Mouse (Mus musculus): ENCODE results near the gene Tent5b. TPM values are rescaled to one million over a fixed set of nuclear protein-coding genes. Genes with fewer than 3 reads are reported as not detected.

Gene Tent5b
- polyA plus RNA-seq (2014; fragmentation: Illumina TruSeq; extraction: RNeasy Lipid Tissue Mini Kit (QIAGEN cat#74804); ENCODE audit: low replicate concordance), result not detected

DNA sequence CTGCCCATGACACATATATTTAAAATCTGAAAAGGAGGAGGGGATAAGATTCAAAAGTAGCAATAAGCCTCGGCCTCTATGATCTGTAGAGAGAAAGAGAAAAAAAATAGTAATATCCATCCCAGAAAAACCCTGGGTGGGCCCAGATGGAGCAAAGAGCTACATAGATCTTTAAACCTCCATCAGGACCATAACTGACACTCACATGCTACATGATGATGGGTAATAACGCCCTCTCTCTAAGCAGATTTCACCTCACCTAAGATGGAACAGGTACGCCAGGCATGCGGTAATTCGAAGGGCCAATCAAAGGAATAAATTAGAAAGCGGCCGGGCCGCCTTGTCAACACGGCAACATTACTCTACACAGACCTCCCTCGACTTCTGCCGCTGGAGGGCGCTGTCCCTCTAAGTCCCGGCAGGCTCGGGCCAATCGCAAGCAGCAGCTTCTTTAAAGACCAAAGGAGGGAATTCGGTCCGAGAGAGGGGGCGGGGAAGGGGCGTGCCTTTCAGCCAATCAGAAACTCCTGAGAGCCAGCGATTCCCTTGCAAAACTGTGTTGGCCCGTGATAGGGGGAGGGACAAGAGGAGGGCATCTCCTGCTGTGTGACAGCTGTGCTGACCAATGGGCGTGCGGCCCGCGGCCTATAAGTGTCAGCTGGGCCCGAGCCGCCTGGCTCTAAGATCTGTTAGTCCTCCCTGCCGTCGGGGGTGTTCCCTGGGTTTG, at the start of gene Tent5b:
Gene Tent5b, plus strand, starts transcription at position 675 of the 727 bp plus-strand sequence.

DNA sequence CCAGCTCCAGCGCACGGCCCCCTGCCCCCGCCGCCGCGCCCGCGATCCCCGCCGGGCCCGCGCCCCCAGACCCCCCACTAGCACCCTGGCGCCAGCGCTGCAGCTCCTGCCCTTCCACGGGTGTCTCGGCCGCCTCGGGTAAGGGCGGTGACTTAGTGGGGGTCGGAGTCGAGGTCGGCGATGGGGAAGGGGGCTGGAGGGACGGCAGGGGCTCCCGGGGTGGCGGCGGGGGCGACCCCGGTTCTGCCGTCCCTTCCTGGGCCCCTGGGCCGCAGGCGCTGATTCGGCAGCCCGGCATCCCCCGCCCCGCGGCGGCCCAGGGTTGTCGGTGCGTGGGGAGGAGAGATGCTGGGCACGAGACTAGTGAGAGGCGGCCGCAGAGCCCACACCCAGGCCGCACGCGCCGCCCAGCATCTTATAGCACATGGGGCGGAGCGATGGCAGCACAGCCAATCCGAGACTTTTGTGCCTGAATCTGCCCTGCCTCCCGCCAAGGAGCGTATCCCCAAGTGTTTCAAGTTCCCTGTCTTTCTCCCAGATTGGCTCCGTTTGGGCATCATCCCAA, 18.3 kb downstream of the Tent5b start, which contains the start of gene Trnp1:
Gene Trnp1, minus strand, starts transcription at position 391 of the 565 bp plus-strand sequence.

GRCm38 (mm10) chr4:133518601-133519368, 38.9 kb downstream of the Tent5b start, which contains the start of gene Kdf1:
Kdf1 (plus strand) TSS chr4:133518963.

Other genes with a start within 250 kb of the Tent5b start
- not detected for gene Map3k6, start 239.3 kb upstream of the Tent5b start, polyA plus RNA-seq (2014; fragmentation: Illumina TruSeq; extraction: RNeasy Lipid Tissue Mini Kit (QIAGEN cat#74804); ENCODE audit: low replicate concordance)
- not detected for gene Sytl1, start 217.0 kb upstream of the Tent5b start, polyA plus RNA-seq (2014; fragmentation: Illumina TruSeq; extraction: RNeasy Lipid Tissue Mini Kit (QIAGEN cat#74804); ENCODE audit: low replicate concordance)
- not detected for gene Tmem222, start 202.3 kb upstream of the Tent5b start, polyA plus RNA-seq (2014; fragmentation: Illumina TruSeq; extraction: RNeasy Lipid Tissue Mini Kit (QIAGEN cat#74804); ENCODE audit: low replicate concordance)
- gene Wdtc1, start 126.7 kb upstream of the Tent5b start, polyA plus RNA-seq (2014; fragmentation: Illumina TruSeq; extraction: RNeasy Lipid Tissue Mini Kit (QIAGEN cat#74804); ENCODE audit: low replicate concordance), result 3.7 TPM
- gene Slc9a1, start 110.4 kb upstream of the Tent5b start, polyA plus RNA-seq (2014; fragmentation: Illumina TruSeq; extraction: RNeasy Lipid Tissue Mini Kit (QIAGEN cat#74804); ENCODE audit: low replicate concordance), result 0.97 TPM
- gene Trnp1, start 18.4 kb downstream of the Tent5b start, polyA plus RNA-seq (2014; fragmentation: Illumina TruSeq; extraction: RNeasy Lipid Tissue Mini Kit (QIAGEN cat#74804); ENCODE audit: low replicate concordance), result 1.0 TPM
- gene Kdf1, start 38.8 kb downstream of the Tent5b start, polyA plus RNA-seq (2014; fragmentation: Illumina TruSeq; extraction: RNeasy Lipid Tissue Mini Kit (QIAGEN cat#74804); ENCODE audit: low replicate concordance), result 1.6 TPM
- 6.8 TPM for gene Nudc, start 65.9 kb downstream of the Tent5b start, polyA plus RNA-seq (2014; fragmentation: Illumina TruSeq; extraction: RNeasy Lipid Tissue Mini Kit (QIAGEN cat#74804); ENCODE audit: low replicate concordance)
- not detected for gene Nr0b2, start 73.2 kb downstream of the Tent5b start, polyA plus RNA-seq (2014; fragmentation: Illumina TruSeq; extraction: RNeasy Lipid Tissue Mini Kit (QIAGEN cat#74804); ENCODE audit: low replicate concordance)
- not detected for gene Gpatch3, start 94.6 kb downstream of the Tent5b start, polyA plus RNA-seq (2014; fragmentation: Illumina TruSeq; extraction: RNeasy Lipid Tissue Mini Kit (QIAGEN cat#74804); ENCODE audit: low replicate concordance)
- not detected for gene Gpn2, start 104.2 kb downstream of the Tent5b start, polyA plus RNA-seq (2014; fragmentation: Illumina TruSeq; extraction: RNeasy Lipid Tissue Mini Kit (QIAGEN cat#74804); ENCODE audit: low replicate concordance)
- 0.45 TPM for gene Sfn, start 122.0 kb downstream of the Tent5b start, polyA plus RNA-seq (2014; fragmentation: Illumina TruSeq; extraction: RNeasy Lipid Tissue Mini Kit (QIAGEN cat#74804); ENCODE audit: low replicate concordance)
- gene Zdhhc18, start 170.0 kb downstream of the Tent5b start, polyA plus RNA-seq (2014; fragmentation: Illumina TruSeq; extraction: RNeasy Lipid Tissue Mini Kit (QIAGEN cat#74804); ENCODE audit: low replicate concordance), result 1.9 TPM
- 3.0 TPM for gene Pigv, start 192.5 kb downstream of the Tent5b start, polyA plus RNA-seq (2014; fragmentation: Illumina TruSeq; extraction: RNeasy Lipid Tissue Mini Kit (QIAGEN cat#74804); ENCODE audit: low replicate concordance)

Measured in small intestine, adult 10 weeks (tissue).